Mouse (Mus musculus) liver, postnatal 0 days (tissue): ENCODE measurements around the gene Myo18a.
A peak's percentile ranks its signal among the peaks of the same experiment; 100 is the strongest.

ENCODE experiments used
- CTCF ChIP-seq: sonication (generic); IDR thresholded peaks from 2 replicates; pipeline ENCODE4 v1.5.1; 2016; ENCODE audit warnings: antibody characterized with exemption, low read depth
- EP300 ChIP-seq: IDR thresholded peaks from 2 replicates; pipeline ENCODE4 v1.6.1; 2016; ENCODE audit warnings: antibody characterized with exemption, low read depth, mild to moderate bottlenecking

GRCm38 (mm10) chr11:77835109-77835508 is 72.1 kb downstream of the Myo18a start:
- TF ChIP-seq CTCF: peak; percentile 56
- no peak for TF ChIP-seq EP300
